Mouse (Mus musculus) cerebellum, adult 2 months (tissue): Measurements from ENCODE around the gene Medag.

Experiments
- CTCF ChIP-seq: fragments of 200-500 bp; IDR thresholded peaks from 2 replicates; pipeline ENCODE4 v1.5.1; 2011; ENCODE audit warnings: low read depth, mild to moderate bottlenecking, control low read depth, low read length, moderate library complexity, borderline replicate concordance; ENCODE audit not compliant: insufficient read depth
- POLR2A ChIP-seq: fragments of 200-500 bp; IDR thresholded peaks from 2 replicates; pipeline ENCODE4 v1.6.1; 2011; ENCODE audit warnings: low read length, control low read depth, borderline replicate concordance; ENCODE audit not compliant: insufficient read depth

DNA sequence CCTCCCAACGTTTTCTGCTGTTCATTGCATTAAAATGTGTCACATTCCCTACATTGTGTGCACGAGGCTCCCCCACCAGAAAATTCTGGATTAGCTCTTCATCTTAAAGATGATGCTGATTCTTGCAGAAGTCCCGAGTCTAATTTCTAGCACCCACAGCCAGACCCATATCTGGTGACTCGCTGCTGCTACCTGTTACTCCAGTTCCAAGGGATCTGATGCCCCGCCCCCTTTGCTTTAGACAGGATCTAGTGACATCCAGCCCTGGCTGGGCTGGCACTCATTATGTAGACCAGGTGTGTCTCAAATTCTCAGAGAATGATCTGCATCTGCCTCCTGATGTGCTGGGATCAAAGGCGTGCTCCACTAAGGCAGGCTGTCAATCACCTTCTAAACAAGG, 25.6 kb downstream of the Medag start:
- TF ChIP-seq CTCF (no peak), POLR2A (no peak)
